Mouse (Mus musculus) Patski (cell line): ENCODE data around the gene Serpinb9g. TPM values are rescaled to one million over a fixed set of nuclear protein-coding genes. Genes with fewer than 3 reads are reported as not detected.
"Not testable (repeated sequence)": the region's sequence is repeated elsewhere in the genome, so short reads cannot be mapped to it uniquely, and the experiment has no call there.

Experiments used
- ATAC-seq: fragments of 100-300 bp; one replicate; pipeline ENCODE4 v1.8.0; 2021
- CTCF ChIA-PET: fragments of 350-600 bp; sonication (Branson Sonifier 250); formaldehyde crosslinking; loops from one replicate; lab custom pipeline; 2022; ENCODE audit warnings: inconsistent platforms; lab: Charles Lee
- POLR2A ChIA-PET: fragments of 350-600 bp; sonication (Branson Sonifier 250); formaldehyde crosslinking; loops from one replicate; lab custom pipeline; 2022; ENCODE audit warnings: antibody characterized with exemption, inconsistent platforms; lab: Charles Lee
- DNase-seq: peaks from one replicate; pipeline ENCODE4 v3.0.0-alpha.2; 2011; ENCODE audit warnings: low read depth, low spot score
- H3K27me3 ChIP-seq: fragments of 371-371 bp; one replicate; pipeline ENCODE4 v1.5.1; 2021
- CTCF ChIP-seq: fragments of 100-300 bp; IDR thresholded peaks from one replicate; pipeline ENCODE4 v1.5.1; 2021
- in situ Hi-C: fragments of 300-500 bp; cut with MboI; formaldehyde crosslinking; loops from 3 replicates; pipeline ENCODE4 v1.11.1; 2018; ENCODE audit warnings: low pct_unique_long_range_greater_than_20kb, mixed read lengths
- polyA plus RNA-seq: library from polyadenylated mRNA; unstranded; gene quantifications from one replicate; pipeline ENCODE4 v1.2.3, GENCODE M21; 2021

Gene Serpinb9g
- 0.83 TPM for polyA plus RNA-seq

DNA sequence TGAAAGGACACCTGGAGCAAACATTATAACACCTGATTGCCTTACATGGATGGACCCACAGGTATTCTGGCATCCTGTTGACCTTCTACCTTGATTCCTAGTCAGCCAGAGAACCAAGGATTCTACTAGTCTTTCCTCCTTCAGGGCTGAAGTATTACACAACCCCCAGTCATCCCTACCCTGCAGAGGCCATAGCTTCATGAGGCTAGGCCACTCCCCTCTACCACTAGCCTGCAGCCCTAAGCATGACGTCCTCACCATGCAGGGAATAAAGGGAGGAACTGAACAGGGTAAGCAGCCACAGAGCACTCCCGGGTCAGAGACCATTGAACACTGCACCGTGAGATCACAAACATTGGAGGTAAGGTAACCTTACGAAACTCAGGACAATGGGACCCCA, at the start of gene Serpinb9g:
TSS of gene Serpinb9g (plus strand) at position 301 of the 400 bp plus-strand sequence.
- DNase-seq, ATAC-seq, POLR2A ChIA-PET, in situ Hi-C loops, H3K27me3 ChIP-seq, CTCF ChIA-PET: not testable (repeated sequence)

DNA sequence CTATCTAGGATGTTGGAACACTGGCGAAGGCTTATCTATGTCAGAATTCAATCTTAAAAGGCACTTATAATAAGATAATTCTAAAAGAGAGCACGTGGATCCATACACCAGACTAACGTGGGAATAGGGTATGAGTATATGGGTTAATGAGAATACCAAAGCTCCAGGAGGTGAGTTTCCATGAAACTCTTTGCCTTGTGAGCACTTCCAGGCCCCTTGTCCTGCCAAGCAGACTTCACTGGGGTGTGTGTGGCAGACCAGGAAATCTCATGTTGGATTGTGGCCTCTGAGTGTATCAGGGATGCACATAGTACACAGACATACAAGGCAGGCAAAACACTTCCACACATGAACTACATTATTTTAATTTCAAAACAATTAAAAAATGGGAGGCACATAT, 718 bp upstream of the Serpinb9g start:
- in situ Hi-C loops, ATAC-seq, POLR2A ChIA-PET, H3K27me3 ChIP-seq, CTCF ChIA-PET, DNase-seq: not testable (repeated sequence)

DNA sequence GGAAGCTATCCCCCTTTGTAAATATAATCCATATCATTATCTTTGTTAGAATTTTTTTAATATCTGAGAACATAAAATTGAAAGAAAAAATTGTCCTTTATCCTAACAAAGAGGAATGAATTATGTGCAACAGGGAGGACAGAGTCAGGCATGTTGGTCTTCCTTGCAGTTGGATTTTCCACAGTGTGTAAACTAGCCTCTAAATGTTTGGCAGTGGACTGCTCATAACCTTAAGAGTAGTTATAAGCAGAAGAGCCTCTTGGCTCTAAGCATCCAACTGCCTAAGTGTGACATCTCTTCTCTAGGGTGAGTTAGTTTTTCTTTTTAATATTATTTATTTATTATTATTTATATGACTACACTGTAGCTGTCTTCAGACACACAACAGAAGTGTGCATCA, 40.0 kb downstream of the Serpinb9g start:
- H3K27me3 ChIP-seq = no peaks in the 10 kb centered on the region
- DNase-seq (no peak), ATAC-seq (no peak)
- POLR2A ChIA-PET = no interaction called here
- TF ChIP-seq CTCF = no peak
- CTCF ChIA-PET = no interaction called here
- in situ Hi-C loops = no loop called here

DNA sequence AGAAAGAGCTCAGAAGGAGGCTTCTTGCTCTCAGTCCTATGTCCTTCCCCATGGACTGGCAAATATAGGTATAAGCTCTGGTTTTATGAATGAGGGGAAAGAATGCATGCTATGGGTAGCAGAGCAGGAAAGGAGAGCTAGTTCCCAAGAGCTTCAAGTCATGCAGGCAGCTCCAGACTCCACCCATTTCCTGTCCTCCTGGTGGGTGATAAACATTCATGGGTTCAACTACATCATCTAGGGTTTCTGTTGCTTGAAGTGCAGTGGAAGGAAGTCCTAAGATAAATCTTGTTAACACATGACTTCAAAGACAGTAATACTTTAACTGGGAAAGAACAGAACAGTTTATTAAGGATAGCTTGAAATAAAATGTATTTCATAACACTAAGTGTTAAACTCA, 48.2 kb downstream of the Serpinb9g start:
- DNase-seq (no peak), ATAC-seq (no peak)
- in situ Hi-C loops = no loop called here
- POLR2A ChIA-PET = no interaction called here
- CTCF ChIA-PET = no interaction called here
- H3K27me3 ChIP-seq = no peaks in the 10 kb centered on the region
- no peak for TF ChIP-seq CTCF

Other genes starting within 250 kb of the Serpinb9g start
- gene Serpinb9e, start 235.2 kb upstream of the Serpinb9g start, polyA plus RNA-seq = 0.87 TPM
- 0.33 TPM for gene Serpinb9f, start 160.7 kb upstream of the Serpinb9g start, polyA plus RNA-seq
- 0.28 TPM for gene Gm11397, start 89.0 kb upstream of the Serpinb9g start, polyA plus RNA-seq
- gene Serpinb6d, start 176.6 kb downstream of the Serpinb9g start, polyA plus RNA-seq = not detected